In the genomic region with DNA sequence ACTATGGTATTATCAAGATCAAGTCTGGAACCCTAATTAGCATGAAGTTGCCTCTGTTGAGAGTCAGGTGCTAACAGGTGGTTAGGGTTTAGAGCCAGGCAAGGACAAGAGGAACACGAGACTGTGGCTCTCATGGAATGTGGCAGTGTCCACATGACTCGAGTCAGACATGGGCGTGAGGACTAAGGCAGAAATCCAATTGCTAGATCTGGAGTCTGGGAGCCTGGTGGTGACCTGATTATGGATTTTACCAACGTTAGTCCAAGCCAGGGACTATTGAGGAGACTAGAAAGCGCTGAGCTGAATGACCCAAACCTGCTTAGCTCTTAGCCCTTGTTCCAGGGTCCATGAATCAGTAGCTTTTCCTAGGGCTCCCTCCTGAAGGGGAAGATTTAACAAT, we compare ENCODE assay signal across 23 mouse cellular contexts. TPM values are rescaled to one million over a fixed set of nuclear protein-coding genes. Genes with fewer than 3 reads are reported as not detected.
DNase-seq lines count a peak whose midpoint lies in the region; ATAC-seq and TF ChIP-seq lines count a peak whose summit lies in the region.
"Had no signal": no experiment of that assay in that cellular context is flagged by ENCODE, and none has a peak within 500 bp of the region (broad histone marks: within the 10 kb centered on the region; RNA-seq: fewer than 3 reads in every experiment).

No protein-coding gene starts in this region.

- TF ChIP-seq EP300 in heart, adult 2 months (IDR thresholded peaks at IDR 0.05; ENCODE audit: insufficient read depth, low read depth, low read length): 0 out of 2 replicates have a peak, but pooled peaks have one; percentile 27
- no peak for TF ChIP-seq EP300 in liver, embryonic 14.5 days (IDR thresholded peaks at IDR 0.05; ENCODE audit: low read depth)

- H3K4me3 ChIP-seq in heart, adult 2 months: no peak overlapping the region
- H3K4me3 ChIP-seq in kidney, embryonic 14.5 days (ENCODE audit: low read length): no peak overlapping the region
- H3K4me3 ChIP-seq in liver, embryonic 14.5 days (ENCODE audit: insufficient read depth in 1 of 2, low read depth in 2 of 2, low read length in 2 of 2): no peak overlapping the region
- H3K4me3 ChIP-seq: forebrain, embryonic 13.5 days; heart, embryonic 15.5 days; hindbrain, embryonic 13.5 days; lung, embryonic 15.5 days; midbrain, embryonic 13.5 days had no signal

- H3K36me3 ChIP-seq in heart, adult 2 months (ENCODE audit: control insufficient read depth, insufficient read depth, low read length): no peaks in the 10 kb centered on the region
- H3K36me3 ChIP-seq in kidney, embryonic 14.5 days (ENCODE audit: control insufficient read depth, insufficient read depth, low read length): no peaks in the 10 kb centered on the region
- H3K36me3 ChIP-seq in liver, embryonic 14.5 days (replicated peaks; ENCODE audit: control insufficient read depth, insufficient read depth, low read depth): no peaks in the 10 kb centered on the region
- H3K36me3 ChIP-seq: heart, embryonic 15.5 days; hindbrain, embryonic 13.5 days; lung, embryonic 15.5 days; midbrain, embryonic 13.5 days had no signal

- H3K9me3 ChIP-seq in kidney, embryonic 14.5 days (ENCODE audit: control insufficient read depth, low read length): no peaks in the 10 kb centered on the region
- no peaks in the 10 kb centered on the region for H3K9me3 ChIP-seq in liver, embryonic 14.5 days (ENCODE audit: control insufficient read depth, low read length)
- H3K9me3 ChIP-seq: forebrain, embryonic 13.5 days; heart, embryonic 15.5 days; hindbrain, embryonic 13.5 days; lung, embryonic 15.5 days; midbrain, embryonic 13.5 days had no signal

- H3K4me1 ChIP-seq in heart, adult 2 months (ENCODE audit: control insufficient read depth, insufficient read depth, low read length): no peaks in the 10 kb centered on the region
- H3K4me1 ChIP-seq in kidney, embryonic 14.5 days (ENCODE audit: control insufficient read depth, insufficient read depth, low read length): peaks cover 4% of the 10 kb centered on the region; the same call in 1 of the 2 replicates
- peaks cover 0 to 19% of the 10 kb centered on the region in 2 experiments; a peak in 2 of 4 replicates for H3K4me1 ChIP-seq in liver, embryonic 14.5 days (replicated peaks; ENCODE audit: control insufficient read depth in 2 of 2, insufficient read depth in 2 of 2, low read length in 1 of 2)
- H3K4me1 ChIP-seq: forebrain, embryonic 13.5 days; midbrain, embryonic 13.5 days had no signal

- no peak overlapping the region for H3K9ac ChIP-seq in heart, adult 2 months (ENCODE audit: low read depth, low read length)
- H3K9ac ChIP-seq in kidney, embryonic 14.5 days (ENCODE audit: low read depth, low read length): no peak overlapping the region
- no peak overlapping the region for H3K9ac ChIP-seq in liver, embryonic 14.5 days (replicated peaks)
- H3K9ac ChIP-seq: forebrain, embryonic 13.5 days; heart, embryonic 15.5 days; hindbrain, embryonic 13.5 days; lung, embryonic 15.5 days; midbrain, embryonic 13.5 days had no signal

- intact Hi-C loops in heart, adult 2 months (cut with DNase I): no loop called here
- intact Hi-C loops in heart, postnatal 14 days (cut with DNase I): no loop called here
- intact Hi-C loops in left cerebral cortex, postnatal 25 days (cut with DNase I): no loop called here

- no peak overlapping the region for H3K4me2 ChIP-seq in kidney, embryonic 14.5 days (replicated peaks; ENCODE audit: low read depth, low read length)
- H3K4me2 ChIP-seq in liver, embryonic 14.5 days (ENCODE audit: low read depth): no peak overlapping the region
- H3K4me2 ChIP-seq: forebrain, embryonic 13.5 days; heart, embryonic 15.5 days; hindbrain, embryonic 13.5 days; lung, embryonic 15.5 days; midbrain, embryonic 13.5 days had no signal

- no peak for TF ChIP-seq CTCF in heart, adult 2 months (IDR thresholded peaks at IDR 0.05)
- TF ChIP-seq CTCF in liver, embryonic 14.5 days (IDR thresholded peaks at IDR 0.05; ENCODE audit: low read depth): no peak

- no peaks in the 10 kb centered on the region for H3K27me3 ChIP-seq in heart, adult 2 months (ENCODE audit: control insufficient read depth, insufficient read depth, low read length)
- H3K27me3 ChIP-seq in kidney, embryonic 14.5 days (ENCODE audit: control insufficient read depth, insufficient read depth, low read length): no peaks in the 10 kb centered on the region
- no peaks in the 10 kb centered on the region for H3K27me3 ChIP-seq in liver, embryonic 14.5 days (ENCODE audit: control insufficient read depth, insufficient read depth, low read length)
- H3K27me3 ChIP-seq: forebrain, embryonic 13.5 days; heart, embryonic 15.5 days; hindbrain, embryonic 13.5 days; lung, embryonic 15.5 days; midbrain, embryonic 13.5 days had no signal

- ATAC-seq in kidney, embryonic 14.5 days (ENCODE audit: low FRiP score, low TSS enrichment): 0 out of 2 replicates have a peak, but pooled peaks have one; percentile 28
- peak; percentile 11; the same call in 1 of the 2 replicates for ATAC-seq in liver, embryonic 14.5 days (ENCODE audit: insufficient read depth)
- ATAC-seq: forebrain, embryonic 13.5 days; midbrain, embryonic 13.5 days had no signal

- no peak for TF ChIP-seq POLR2A in heart, adult 2 months (IDR thresholded peaks at IDR 0.05; ENCODE audit: insufficient read depth, low read depth, low read length)

- no peak overlapping the region for H3K27ac ChIP-seq in heart, adult 2 months
- no peak overlapping the region for H3K27ac ChIP-seq in kidney, embryonic 14.5 days (ENCODE audit: low read depth, low read length)
- no peak overlapping the region for H3K27ac ChIP-seq in liver, embryonic 14.5 days
- H3K27ac ChIP-seq: forebrain, embryonic 13.5 days; heart, embryonic 15.5 days; hindbrain, embryonic 13.5 days; kidney, postnatal 0 days; lung, embryonic 15.5 days; midbrain, embryonic 13.5 days had no signal

- no peaks in the 10 kb centered on the region for H3K79me2 ChIP-seq in heart, adult 2 months (replicated peaks; ENCODE audit: control insufficient read depth, insufficient read depth, low read length)

- 40% methylated on average over 5 of the region's 5 CpGs for WGBS in heart, adult 2 months
- WGBS in kidney, embryonic 14.5 days: 72% methylated on average over 5 of the region's 5 CpGs
- WGBS in liver, embryonic 14.5 days (ENCODE audit: insufficient replicate concordance): 45% methylated on average over 5 of the region's 5 CpGs

- DNase-seq in heart, adult 2 months: no peak
- no peak for DNase-seq in heart, postnatal 14 days
- DNase-seq in Muller cell, postnatal 12 days (ENCODE audit: inconsistent ontology term): peak; percentile 19
- DNase-seq in liver, embryonic 14.5 days (ENCODE audit: low read depth in 3 of 3, low spot score in 3 of 3): no peak
- DNase-seq in urinary bladder, postnatal 25 days (ENCODE audit: low spot score): no peak
- DNase-seq in spleen, postnatal 10 days (ENCODE audit: low spot score in 2 of 2): no peak
- no peak for DNase-seq in left cerebral cortex, postnatal 25 days (ENCODE audit: low spot score in 2 of 2)
- DNase-seq: adrenal gland, adult 2 months; cerebellum, adult 11 months; cerebellum, postnatal 14 days; embryo, embryonic 11 days; thymus, postnatal 4 days had no signal

RNA-seq across cellular contexts. Expression of gene 5830473C10Rik, which starts 6.9 kb away (rescaled TPM):
- not detected for total RNA-seq in heart, adult 2 months (2021)
- polyA plus RNA-seq in heart, adult 2 months (2012; rRNA removed): not detected in 2 replicates
- not detected for total RNA-seq in heart, postnatal 14 days (2021)
- polyA plus RNA-seq in kidney, embryonic 14.5 days (2014; fragmentation: Nextera tagmentation; extraction: Ambion mirVana): 0.09 TPM in 1 of 2 replicates, not detected in the other
- 0.79 and 0.85 TPM in 2 replicates for polyA plus RNA-seq in liver, embryonic 14.5 days (2012; rRNA removed)
- polyA plus RNA-seq in liver, embryonic 14.5 days (2014; fragmentation: Nextera tagmentation; extraction: Ambion mirVana): 0.53 and 0.72 TPM in 2 replicates
- under 1 TPM in 1 of 2 experiments, not detected in 1; 0.37 TPM for total RNA-seq in left cerebral cortex, postnatal 25 days (2021)
- total RNA-seq: layer of hippocampus, postnatal 25 days had no signal
- polyA plus RNA-seq: adrenal gland, adult 2 months; forebrain, embryonic 13.5 days; heart, embryonic 15.5 days; hindbrain, embryonic 13.5 days; midbrain, embryonic 13.5 days; neural tube, embryonic 14.5 days had no signal

RNA-seq across cellular contexts. Expression of gene Afm, which starts 49.1 kb away (rescaled TPM):
- not detected for total RNA-seq in heart, adult 2 months (2021)
- polyA plus RNA-seq in heart, adult 2 months (2012; rRNA removed): 0.23 TPM in 1 of 2 replicates, not detected in the other
- total RNA-seq in heart, postnatal 14 days (2021): not detected
- polyA plus RNA-seq in kidney, embryonic 14.5 days (2014; fragmentation: Nextera tagmentation; extraction: Ambion mirVana): 3.1 and 5.1 TPM in 2 replicates
- polyA plus RNA-seq in liver, embryonic 14.5 days (2012; rRNA removed): 8.9 and 11.1 TPM in 2 replicates
- 16.8 and 19.0 TPM in 2 replicates for polyA plus RNA-seq in liver, embryonic 14.5 days (2014; fragmentation: Nextera tagmentation; extraction: Ambion mirVana)
- total RNA-seq in left cerebral cortex, postnatal 25 days (2021): not detected
- total RNA-seq: layer of hippocampus, postnatal 25 days; left cerebral cortex, postnatal 36 days; MEL had no signal
- polyA plus RNA-seq: adrenal gland, adult 2 months; forebrain, embryonic 13.5 days; heart, embryonic 15.5 days; hindbrain, embryonic 13.5 days; midbrain, embryonic 13.5 days; neural tube, embryonic 14.5 days had no signal
